Mouse (Mus musculus) heart, postnatal 0 days (tissue): ENCODE data around the gene Hoxb9. TPM values are rescaled to one million over a fixed set of nuclear protein-coding genes. Genes with fewer than 3 reads are reported as not detected.

Experiments
- ATAC-seq: fragments of 200-750 bp; cut with Nextera tagmentation; 2 replicates; pipeline ENCODE4 v1.8.0; 2017; ENCODE audit warnings: low read depth, moderate number of reproducible peaks, moderate library complexity; ENCODE audit not compliant: insufficient read depth
- DNase-seq: peaks from one replicate; pipeline ENCODE4 v3.0.0-alpha.2; 2016; ENCODE audit warnings: low spot score
- H3K27ac ChIP-seq: fragments of 300-500 bp; sonication (generic); 2 replicates; pipeline ENCODE4 v1.5.1; 2014; ENCODE audit warnings: low read depth, mild to moderate bottlenecking
- H3K27me3 ChIP-seq: fragments of 300-500 bp; sonication (generic); 2 replicates; pipeline ENCODE4 v1.6.1; 2014; ENCODE audit warnings: low read length, mixed read lengths; ENCODE audit not compliant: control insufficient read depth, insufficient read depth
- H3K36me3 ChIP-seq: fragments of 300-500 bp; sonication (generic); replicated peaks from 2 replicates; pipeline ENCODE4 v1.6.1; 2014; ENCODE audit warnings: low read length, mixed read lengths; ENCODE audit not compliant: control insufficient read depth, insufficient read depth
- H3K4me1 ChIP-seq: fragments of 300-500 bp; sonication (generic); 2 replicates; pipeline ENCODE4 v1.6.1; 2014; ENCODE audit warnings: antibody characterized with exemption; ENCODE audit not compliant: control insufficient read depth, insufficient read depth
- H3K4me2 ChIP-seq: fragments of 300-500 bp; sonication (generic); 2 replicates; pipeline ENCODE4 v1.6.1; 2014; ENCODE audit warnings: low read depth, mild to moderate bottlenecking, low read length, moderate library complexity
- H3K4me3 ChIP-seq: fragments of 300-500 bp; sonication (generic); 2 replicates; pipeline ENCODE4 v1.5.1; 2014; ENCODE audit warnings: low read depth, low read length
- H3K9ac ChIP-seq: fragments of 300-500 bp; sonication (generic); replicated peaks from 2 replicates; pipeline ENCODE4 v1.6.1; 2014; ENCODE audit warnings: low read depth, low read length, mixed read lengths
- H3K9me3 ChIP-seq: fragments of 300-500 bp; sonication (generic); replicated peaks from 2 replicates; pipeline ENCODE4 v1.6.1; 2016; ENCODE audit warnings: low read length; ENCODE audit not compliant: control insufficient read depth
- CTCF ChIP-seq: IDR thresholded peaks from 2 replicates; pipeline ENCODE4 v1.5.1; 2016; ENCODE audit warnings: antibody characterized with exemption, control low read depth, low read depth
- EP300 ChIP-seq: IDR thresholded peaks from 2 replicates; pipeline ENCODE4 v1.6.1; 2016; ENCODE audit warnings: antibody characterized with exemption, low read depth
- WGBS: fragments of 180-500 bp; shearing (Covaris S2); extraction: QIAGEN DNeasy Blood & Tissue Kit; methylation state at CpG from one replicate; pipeline ENCODE4 v1.1.7; 2014; 5-methylcytosine and 5-hydroxymethylcytosine counted together
- polyA plus RNA-seq: library from polyadenylated mRNA; unstranded; fragments of >200 nt; fragmentation: Nextera tagmentation; extraction: Ambion mirVana; gene quantifications from 2 replicates; pipeline ENCODE4 v1.2.1, GENCODE M21; 2015
- total RNA-seq: library from RNA; depleted of rRNA; stranded (reverse); fragments of >200 nt; gene quantifications from 2 replicates; pipeline ENCODE4 v1.2.3, GENCODE M21; 2014; ENCODE audit warnings: low replicate concordance

The Hoxb9 gene
- total and polyA plus RNA-seq, 2 experiments from 2014 or later, result not detected

- Histone ChIP-seq H3K36me3 (no peaks in the 10 kb centered on the region), H3K9ac (no peak overlapping the region), H3K27ac (no peak overlapping the region), H3K4me3 (peak overlapping the region; percentile 40), H3K27me3 (peaks cover 100% of the 10 kb centered on the region), H3K4me2 (peak overlapping the region; percentile 47), H3K9me3 (no peaks in the 10 kb centered on the region), H3K4me1 (no peaks in the 10 kb centered on the region)
- DNase-seq (peak; percentile 42), ATAC-seq (peak; percentile 80)
- TF ChIP-seq CTCF, result peak; percentile 67
- TF ChIP-seq EP300, result no peak
- 3% methylated on average over 31 of the region's 31 CpGs for WGBS
Observed at GRCm38 (mm10) chr11:96311520-96312417, 40.5 kb downstream of the Hoxb9 start.

GRCm38 (mm10) chr11:96313134-96313533, 41.9 kb downstream of the Hoxb9 start:
- Histone ChIP-seq H3K36me3 (no peaks in the 10 kb centered on the region), H3K9me3 (no peaks in the 10 kb centered on the region), H3K4me3 (no peak overlapping the region), H3K27ac (no peak overlapping the region), H3K4me1 (no peaks in the 10 kb centered on the region), H3K4me2 (no peak overlapping the region), H3K9ac (no peak overlapping the region), H3K27me3 (peaks cover 100% of the 10 kb centered on the region)
- no peak for ATAC-seq
- no peak for TF ChIP-seq EP300
- DNase-seq, result no peak
- WGBS, result 49% methylated on average over 2 of the region's 2 CpGs

- WGBS, result 19% methylated on average over 12 of the region's 12 CpGs
- peaks cover 100% of the 10 kb centered on the region for H3K27me3 ChIP-seq
- no peaks in the 10 kb centered on the region for H3K9me3 ChIP-seq
- H3K9ac ChIP-seq, result no peak overlapping the region
- H3K36me3 ChIP-seq, result no peaks in the 10 kb centered on the region
- H3K4me1 ChIP-seq, result no peaks in the 10 kb centered on the region
- ATAC-seq (no peak), DNase-seq (no peak)
- H3K27ac ChIP-seq, result no peak overlapping the region
- no peak overlapping the region for H3K4me3 ChIP-seq
- TF ChIP-seq EP300 (no peak), CTCF (no peak)
- peak overlapping the region; percentile 41 for H3K4me2 ChIP-seq
Observed at GRCm38 (mm10) chr11:96313806-96314428, 42.7 kb downstream of the Hoxb9 start.

GRCm38 (mm10) chr11:96314671-96315343, 43.5 kb downstream of the Hoxb9 start:
- H3K27ac ChIP-seq, result no peak overlapping the region
- TF ChIP-seq CTCF, result no peak
- no peak for TF ChIP-seq EP300
- no peaks in the 10 kb centered on the region for H3K4me1 ChIP-seq
- peak overlapping the region; percentile 41 for H3K4me2 ChIP-seq
- peak overlapping the region; percentile 12 for H3K4me3 ChIP-seq
- H3K9me3 ChIP-seq, result no peaks in the 10 kb centered on the region
- 4% methylated on average over 34 of the region's 34 CpGs for WGBS
- DNase-seq (no peak), ATAC-seq (no peak)
- H3K27me3 ChIP-seq, result peaks cover 100% of the 10 kb centered on the region
- H3K36me3 ChIP-seq, result no peaks in the 10 kb centered on the region
- no peak overlapping the region for H3K9ac ChIP-seq

- ATAC-seq (no peak), DNase-seq (no peak)
- no peaks in the 10 kb centered on the region for H3K36me3 ChIP-seq
- no peaks in the 10 kb centered on the region for H3K4me1 ChIP-seq
- TF ChIP-seq CTCF (no peak), EP300 (no peak)
- peak overlapping the region; percentile 41 for H3K4me2 ChIP-seq
- H3K9ac ChIP-seq, result no peak overlapping the region
- peaks cover 100% of the 10 kb centered on the region for H3K27me3 ChIP-seq
- 13% methylated on average over 5 of the region's 5 CpGs for WGBS
- no peak overlapping the region for H3K27ac ChIP-seq
- H3K4me3 ChIP-seq, result peak overlapping the region; percentile 12
- H3K9me3 ChIP-seq, result no peaks in the 10 kb centered on the region
Observed at GRCm38 (mm10) chr11:96315344-96315681, 44.1 kb downstream of the Hoxb9 start.
